Mouse (Mus musculus) embryonic fibroblast, embryonic 13.5 days (primary cell): ENCODE results near the gene Rpp38.

Source experiments
- CTCF ChIP-seq: IDR thresholded peaks from 2 replicates; pipeline ENCODE4 v1.5.1; 2011; ENCODE audit warnings: mild to moderate bottlenecking, control low read depth, low read length, moderate library complexity, borderline replicate concordance; ENCODE audit not compliant: insufficient read depth
- POLR2A ChIP-seq: IDR thresholded peaks from 2 replicates; pipeline ENCODE4 v1.6.1; 2011; ENCODE audit warnings: low read depth, mild to moderate bottlenecking, control low read depth, low read length, moderate library complexity

- TF ChIP-seq CTCF (no peak), POLR2A (peak; percentile 82)
Measured at GRCm38 (mm10) chr2:3332484-3333242, at the start of gene Rpp38.
